Mouse (Mus musculus): ENCODE data around the gene Spock2. TPM values are rescaled to one million over a fixed set of nuclear protein-coding genes. Genes with fewer than 3 reads are reported as not detected.

Spock2 gene
- polyA plus RNA-seq, 1 experiment from 2014 or later: 68.6 TPM

- no peak for ATAC-seq
- WGBS: 67% methylated on average over 5 of the region's 5 CpGs
- no peak overlapping the region for H3K4me2 ChIP-seq (ENCODE audit: low read length)
Observed at GRCm38 (mm10) chr10:60080601-60080981, 25.4 kb upstream of the Spock2 start.

GRCm38 (mm10) chr10:60080982-60081825, 24.8 kb upstream of the Spock2 start:
- Histone ChIP-seq H3K9ac (replicated peaks; ENCODE audit: low read depth, low read length) (peak overlapping the region; percentile 35; the same call in 1 of the 2 replicates), H3K36me3 (ENCODE audit: control insufficient read depth, insufficient read depth) (no peaks in the 10 kb centered on the region), H3K4me2 (ENCODE audit: low read length) (no peak overlapping the region), H3K4me1 (replicated peaks; ENCODE audit: control insufficient read depth, insufficient read depth, low read length) (peaks cover 22% of the 10 kb centered on the region), H3K27ac (ENCODE audit: low read length) (0 out of 2 replicates have a peak overlapping the region, but pooled peaks have one; percentile 34), H3K27me3 (replicated peaks; ENCODE audit: control insufficient read depth, insufficient read depth, low read length) (no peaks in the 10 kb centered on the region), H3K9me3 (ENCODE audit: control insufficient read depth, low read length) (no peaks in the 10 kb centered on the region), H3K4me3 (replicated peaks; ENCODE audit: low read length) (no peak overlapping the region)
- WGBS: 66% methylated on average over 21 of the region's 21 CpGs
- peak; percentile 13; the same call in 1 of the 2 replicates for ATAC-seq

More at GRCm38 (mm10) chr10:60080601-60080981, 25.4 kb upstream of the Spock2 start:
- Histone ChIP-seq H3K9ac (replicated peaks; ENCODE audit: low read depth, low read length) (no peak overlapping the region), H3K4me1 (replicated peaks; ENCODE audit: control insufficient read depth, insufficient read depth, low read length) (peaks cover 22% of the 10 kb centered on the region), H3K9me3 (ENCODE audit: control insufficient read depth, low read length) (no peaks in the 10 kb centered on the region), H3K27me3 (replicated peaks; ENCODE audit: control insufficient read depth, insufficient read depth, low read length) (no peaks in the 10 kb centered on the region), H3K4me3 (replicated peaks; ENCODE audit: low read length) (no peak overlapping the region), H3K27ac (ENCODE audit: low read length) (0 out of 2 replicates have a peak overlapping the region, but pooled peaks have one; percentile 30), H3K36me3 (ENCODE audit: control insufficient read depth, insufficient read depth) (no peaks in the 10 kb centered on the region)

- H3K27ac ChIP-seq (ENCODE audit: low read length): no peak overlapping the region
Observed at GRCm38 (mm10) chr10:60081905-60082304, 24.1 kb upstream of the Spock2 start.

GRCm38 (mm10) chr10:60084065-60084464, 22.0 kb upstream of the Spock2 start:
- Histone ChIP-seq H3K9ac (replicated peaks; ENCODE audit: low read depth, low read length) (no peak overlapping the region), H3K9me3 (ENCODE audit: control insufficient read depth, low read length) (no peaks in the 10 kb centered on the region), H3K27ac (ENCODE audit: low read length) (no peak overlapping the region), H3K36me3 (ENCODE audit: control insufficient read depth, insufficient read depth) (no peaks in the 10 kb centered on the region), H3K4me2 (ENCODE audit: low read length) (no peak overlapping the region), H3K4me1 (replicated peaks; ENCODE audit: control insufficient read depth, insufficient read depth, low read length) (peaks cover 15% of the 10 kb centered on the region), H3K4me3 (replicated peaks; ENCODE audit: low read length) (no peak overlapping the region), H3K27me3 (replicated peaks; ENCODE audit: control insufficient read depth, insufficient read depth, low read length) (no peaks in the 10 kb centered on the region)
- ATAC-seq: peak; percentile 54
- 69% methylated on average over 4 of the region's 4 CpGs for WGBS

More at GRCm38 (mm10) chr10:60081905-60082304, 24.1 kb upstream of the Spock2 start:
- Histone ChIP-seq H3K9ac (replicated peaks; ENCODE audit: low read depth, low read length) (no peak overlapping the region), H3K36me3 (ENCODE audit: control insufficient read depth, insufficient read depth) (no peaks in the 10 kb centered on the region), H3K4me3 (replicated peaks; ENCODE audit: low read length) (no peak overlapping the region), H3K4me1 (replicated peaks; ENCODE audit: control insufficient read depth, insufficient read depth, low read length) (peaks cover 22% of the 10 kb centered on the region), H3K4me2 (ENCODE audit: low read length) (no peak overlapping the region), H3K27me3 (replicated peaks; ENCODE audit: control insufficient read depth, insufficient read depth, low read length) (no peaks in the 10 kb centered on the region), H3K9me3 (ENCODE audit: control insufficient read depth, low read length) (no peaks in the 10 kb centered on the region)
- ATAC-seq: no peak
- WGBS: 60% methylated on average over 5 of the region's 5 CpGs

GRCm38 (mm10) chr10:60092311-60092710, 13.7 kb upstream of the Spock2 start:
- no peaks in the 10 kb centered on the region for H3K9me3 ChIP-seq (ENCODE audit: control insufficient read depth, low read length)
- no peak overlapping the region for H3K9ac ChIP-seq (replicated peaks; ENCODE audit: low read depth, low read length)
- ATAC-seq: no peak
- no peaks in the 10 kb centered on the region for H3K4me1 ChIP-seq (replicated peaks; ENCODE audit: control insufficient read depth, insufficient read depth, low read length)
- WGBS: 83% methylated on average over 2 of the region's 2 CpGs
- H3K4me3 ChIP-seq (replicated peaks; ENCODE audit: low read length): no peak overlapping the region
- no peak overlapping the region for H3K4me2 ChIP-seq (ENCODE audit: low read length)
- H3K27ac ChIP-seq (ENCODE audit: low read length): no peak overlapping the region
- H3K27me3 ChIP-seq (replicated peaks; ENCODE audit: control insufficient read depth, insufficient read depth, low read length): no peaks in the 10 kb centered on the region
- H3K36me3 ChIP-seq (ENCODE audit: control insufficient read depth, insufficient read depth): no peaks in the 10 kb centered on the region

- no peak overlapping the region for H3K4me3 ChIP-seq (replicated peaks; ENCODE audit: low read length)
- H3K27ac ChIP-seq (ENCODE audit: low read length): no peak overlapping the region
- no peak overlapping the region for H3K9ac ChIP-seq (replicated peaks; ENCODE audit: low read depth, low read length)
- no peak overlapping the region for H3K4me2 ChIP-seq (ENCODE audit: low read length)
- H3K27me3 ChIP-seq (replicated peaks; ENCODE audit: control insufficient read depth, insufficient read depth, low read length): no peaks in the 10 kb centered on the region
- no peaks in the 10 kb centered on the region for H3K9me3 ChIP-seq (ENCODE audit: control insufficient read depth, low read length)
- H3K4me1 ChIP-seq (replicated peaks; ENCODE audit: control insufficient read depth, insufficient read depth, low read length): no peaks in the 10 kb centered on the region
- WGBS: 77% methylated on average over 2 of the region's 2 CpGs
- no peaks in the 10 kb centered on the region for H3K36me3 ChIP-seq (ENCODE audit: control insufficient read depth, insufficient read depth)
- no peak for ATAC-seq
Observed at GRCm38 (mm10) chr10:60093751-60094150, 12.3 kb upstream of the Spock2 start.

- Histone ChIP-seq H3K4me2 (ENCODE audit: low read length) (no peak overlapping the region), H3K4me1 (replicated peaks; ENCODE audit: control insufficient read depth, insufficient read depth, low read length) (no peaks in the 10 kb centered on the region), H3K36me3 (ENCODE audit: control insufficient read depth, insufficient read depth) (no peaks in the 10 kb centered on the region), H3K9me3 (ENCODE audit: control insufficient read depth, low read length) (no peaks in the 10 kb centered on the region), H3K4me3 (replicated peaks; ENCODE audit: low read length) (no peak overlapping the region), H3K27me3 (replicated peaks; ENCODE audit: control insufficient read depth, insufficient read depth, low read length) (no peaks in the 10 kb centered on the region), H3K27ac (ENCODE audit: low read length) (no peak overlapping the region), H3K9ac (replicated peaks; ENCODE audit: low read depth, low read length) (no peak overlapping the region)
- WGBS: 95% methylated on average over 2 of the region's 2 CpGs
- ATAC-seq: no peak
Observed at GRCm38 (mm10) chr10:60095558-60095957, 10.5 kb upstream of the Spock2 start.

GRCm38 (mm10) chr10:60096302-60096701, 9.7 kb upstream of the Spock2 start:
- H3K27ac ChIP-seq (ENCODE audit: low read length): no peak overlapping the region
- H3K9me3 ChIP-seq (ENCODE audit: control insufficient read depth, low read length): no peaks in the 10 kb centered on the region
- no peak for ATAC-seq
- H3K27me3 ChIP-seq (replicated peaks; ENCODE audit: control insufficient read depth, insufficient read depth, low read length): no peaks in the 10 kb centered on the region
- WGBS: 74% methylated on average over 1 of the region's 1 CpGs
- no peaks in the 10 kb centered on the region for H3K36me3 ChIP-seq (ENCODE audit: control insufficient read depth, insufficient read depth)
- no peak overlapping the region for H3K4me2 ChIP-seq (ENCODE audit: low read length)
- H3K4me3 ChIP-seq (replicated peaks; ENCODE audit: low read length): no peak overlapping the region
- H3K4me1 ChIP-seq (replicated peaks; ENCODE audit: control insufficient read depth, insufficient read depth, low read length): no peaks in the 10 kb centered on the region
- H3K9ac ChIP-seq (replicated peaks; ENCODE audit: low read depth, low read length): no peak overlapping the region

- WGBS: 92% methylated on average over 9 of the region's 9 CpGs
- H3K27me3 ChIP-seq (replicated peaks; ENCODE audit: control insufficient read depth, insufficient read depth, low read length): no peaks in the 10 kb centered on the region
- H3K4me2 ChIP-seq (ENCODE audit: low read length): no peak overlapping the region
- H3K9me3 ChIP-seq (ENCODE audit: control insufficient read depth, low read length): no peaks in the 10 kb centered on the region
- H3K9ac ChIP-seq (replicated peaks; ENCODE audit: low read depth, low read length): no peak overlapping the region
- ATAC-seq: no peak
- H3K4me3 ChIP-seq (replicated peaks; ENCODE audit: low read length): no peak overlapping the region
- H3K27ac ChIP-seq (ENCODE audit: low read length): no peak overlapping the region
- H3K36me3 ChIP-seq (ENCODE audit: control insufficient read depth, insufficient read depth): no peaks in the 10 kb centered on the region
- H3K4me1 ChIP-seq (replicated peaks; ENCODE audit: control insufficient read depth, insufficient read depth, low read length): no peaks in the 10 kb centered on the region
Observed at GRCm38 (mm10) chr10:60097146-60097545, 8.9 kb upstream of the Spock2 start.
